Mouse (Mus musculus): ENCODE results near the gene Rgs11. TPM values are rescaled to one million over a fixed set of nuclear protein-coding genes. Genes with fewer than 3 reads are reported as not detected.

The Rgs11 gene
- 1.9 and 2.2 TPM in 2 replicates for polyA plus RNA-seq (2021; fragmentation: Nextera tagmentation)
- long read RNA-seq, experiment 1, partial matches to known transcripts = 0 of 5 reads
- long read RNA-seq, experiment 1, other reads (novel, unspliced or antisense) = 5 of 5 reads
- long read RNA-seq, experiment 2, partial matches to known transcripts = 12 of 80 reads
- long read RNA-seq, experiment 2, other reads (novel, unspliced or antisense) = 63 of 80 reads

GRCm38 (mm10) chr17:26202737-26203136 lies at the start of gene Rgs11:
Rgs11 (plus strand) TSS chr17:26202951.

GRCm38 (mm10) chr17:26198892-26199291 lies 3.9 kb upstream of the Rgs11 start, which contains the start of gene Pdia2:
Pdia2 (minus strand) TSS chr17:26199087.

GRCm38 (mm10) chr17:26207686-26208085 lies 4.9 kb downstream of the Rgs11 start, which contains the start of gene Arhgdig:
Arhgdig (minus strand) TSS chr17:26207786.

GRCm38 (mm10) chr17:26244101-26244841 lies 41.5 kb downstream of the Rgs11 start, which contains the start of gene Fam234a:
Fam234a (minus strand) TSS chr17:26244242.

GRCm38 (mm10) chr17:26252539-26253251 lies 49.9 kb downstream of the Rgs11 start, which contains the start of gene Luc7l:
Luc7l (plus strand) TSS chr17:26252896.

Other genes with a start within 250 kb of the Rgs11 start
- gene Capn15, start 217.2 kb upstream of the Rgs11 start, polyA plus RNA-seq (2021; fragmentation: Nextera tagmentation) = 9.0 and 12.3 TPM in 2 replicates
- gene Rab11fip3, start 133.4 kb upstream of the Rgs11 start, polyA plus RNA-seq (2021; fragmentation: Nextera tagmentation) = 5.9 and 6.4 TPM in 2 replicates
- 31.0 and 38.4 TPM in 2 replicates for gene Decr2, start 112.6 kb upstream of the Rgs11 start, polyA plus RNA-seq (2021; fragmentation: Nextera tagmentation)
- gene Nme4, start 107.3 kb upstream of the Rgs11 start, polyA plus RNA-seq (2021; fragmentation: Nextera tagmentation) = 5.3 and 5.8 TPM in 2 replicates
- 1.9 and 2.1 TPM in 2 replicates for gene Tmem8, start 89.7 kb upstream of the Rgs11 start, polyA plus RNA-seq (2021; fragmentation: Nextera tagmentation)
- gene Mrpl28, start 79.5 kb upstream of the Rgs11 start, polyA plus RNA-seq (2021; fragmentation: Nextera tagmentation) = 173 and 179 TPM in 2 replicates
- 3.1 and 4.0 TPM in 2 replicates for gene Axin1, start 64.3 kb upstream of the Rgs11 start, polyA plus RNA-seq (2021; fragmentation: Nextera tagmentation)
- not detected in 2 replicates for gene Pdia2, start 3.9 kb upstream of the Rgs11 start, polyA plus RNA-seq (2021; fragmentation: Nextera tagmentation)
- gene Arhgdig, start 4.8 kb downstream of the Rgs11 start, polyA plus RNA-seq (2021; fragmentation: Nextera tagmentation) = 102 and 119 TPM in 2 replicates
- 17.5 and 23.7 TPM in 2 replicates for gene Fam234a, start 41.3 kb downstream of the Rgs11 start, polyA plus RNA-seq (2021; fragmentation: Nextera tagmentation)
- 24.1 and 25.1 TPM in 2 replicates for gene Luc7l, start 49.9 kb downstream of the Rgs11 start, polyA plus RNA-seq (2021; fragmentation: Nextera tagmentation)
- 3.6 and 4.4 TPM in 2 replicates for gene Neurl1b, start 211.9 kb downstream of the Rgs11 start, polyA plus RNA-seq (2021; fragmentation: Nextera tagmentation)